Mouse (Mus musculus) forebrain, embryonic 10.5 days (tissue): ENCODE measurements around the gene Hist1h4k. TPM values are rescaled to one million over a fixed set of nuclear protein-coding genes. Genes with fewer than 3 reads are reported as not detected.
"Not testable (repeated sequence)": the region's sequence is repeated elsewhere in the genome, so short reads cannot be mapped to it uniquely, and the experiment has no call there.

Source experiments
- DNase-seq: peaks from one replicate; pipeline ENCODE4 v3.0.0-alpha.2; 2017; ENCODE audit warnings: low spot score; ENCODE audit errors: extremely low spot score
- H3K27ac ChIP-seq: fragments of 300-500 bp; sonication (generic); 2 replicates; pipeline ENCODE4 v1.5.1; 2016; ENCODE audit warnings: mild to moderate bottlenecking
- H3K27me3 ChIP-seq: fragments of 300-500 bp; sonication (generic); 2 replicates; pipeline ENCODE4 v1.6.1; 2016; ENCODE audit warnings: mild to moderate bottlenecking; ENCODE audit not compliant: poor library complexity, severe bottlenecking
- H3K36me3 ChIP-seq: fragments of 300-500 bp; sonication (generic); replicated peaks from 2 replicates; pipeline ENCODE4 v1.6.1; 2016; ENCODE audit warnings: mild to moderate bottlenecking, moderate library complexity
- H3K4me1 ChIP-seq: fragments of 300-500 bp; sonication (generic); 2 replicates; pipeline ENCODE4 v1.6.1; 2016
- H3K4me3 ChIP-seq: fragments of 300-500 bp; sonication (generic); 2 replicates; pipeline ENCODE4 v1.5.1; 2016; ENCODE audit warnings: mild to moderate bottlenecking, moderate library complexity
- H3K9me3 ChIP-seq: fragments of 300-500 bp; sonication (generic); 2 replicates; pipeline ENCODE4 v1.6.1; 2016; ENCODE audit warnings: mild to moderate bottlenecking, moderate library complexity
- WGBS: fragments of 180-500 bp; shearing (Covaris S2); methylation state at CpG from one replicate; pipeline ENCODE4 v1.1.7; 2016; 5-methylcytosine and 5-hydroxymethylcytosine counted together
- polyA plus RNA-seq: library from polyadenylated mRNA; unstranded; fragments of >200 nt; fragmentation: Nextera tagmentation; extraction: Ambion mirVana; gene quantifications from 2 replicates; pipeline ENCODE4 v1.2.1, GENCODE M21; 2016

Hist1h4k gene
- polyA plus RNA-seq, 1 experiment from 2014 or later, result 5.8 TPM

DNA sequence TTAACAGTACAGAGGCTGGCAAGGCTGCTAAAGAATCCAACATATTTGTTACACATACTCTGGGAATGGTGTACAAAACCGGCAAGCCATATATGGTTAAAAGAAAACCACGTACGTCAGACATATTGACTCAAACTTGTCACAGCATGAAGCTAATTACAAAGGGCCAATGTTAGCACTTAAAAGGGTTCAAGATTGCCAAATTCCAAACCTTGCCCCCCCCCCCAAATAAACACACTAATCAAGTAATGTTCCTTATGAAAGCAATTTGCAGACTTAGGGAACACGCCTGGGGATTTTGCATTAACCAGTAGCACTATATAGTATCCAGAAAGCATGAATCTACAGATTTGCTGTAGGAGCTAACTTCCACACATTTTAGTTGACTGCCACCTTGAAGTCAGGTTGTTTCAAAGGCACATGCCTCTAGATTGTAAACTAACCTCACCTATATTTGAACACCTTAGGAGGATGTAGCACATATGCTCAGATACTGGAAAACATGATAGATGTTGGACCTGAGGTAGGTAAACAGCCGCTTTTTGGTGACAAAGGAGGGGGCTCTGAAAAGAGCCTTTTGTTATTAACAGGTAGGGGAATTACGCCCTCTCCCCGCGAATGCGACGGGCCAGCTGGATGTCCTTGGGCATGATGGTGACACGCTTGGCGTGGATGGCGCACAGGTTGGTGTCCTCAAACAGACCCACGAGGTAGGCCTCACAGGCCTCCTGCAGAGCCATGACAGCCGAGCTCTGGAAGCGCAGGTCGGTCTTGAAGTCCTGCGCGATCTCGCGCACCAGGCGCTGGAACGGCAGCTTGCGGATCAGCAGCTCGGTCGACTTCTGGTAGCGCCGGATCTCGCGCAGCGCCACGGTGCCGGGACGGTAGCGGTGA, 32.3 kb upstream of the Hist1h4k start:
- 1% methylated on average over 19 of the region's 35 CpGs for WGBS
- peak; percentile 48 for DNase-seq
- H3K9me3 ChIP-seq, H3K36me3 ChIP-seq, H3K27me3 ChIP-seq: not testable (repeated sequence)
- Histone ChIP-seq H3K4me3 (peak overlapping the region; percentile 56), H3K4me1 (peaks cover 61% of the 10 kb centered on the region), H3K27ac (peak overlapping the region; percentile 99)

DNA sequence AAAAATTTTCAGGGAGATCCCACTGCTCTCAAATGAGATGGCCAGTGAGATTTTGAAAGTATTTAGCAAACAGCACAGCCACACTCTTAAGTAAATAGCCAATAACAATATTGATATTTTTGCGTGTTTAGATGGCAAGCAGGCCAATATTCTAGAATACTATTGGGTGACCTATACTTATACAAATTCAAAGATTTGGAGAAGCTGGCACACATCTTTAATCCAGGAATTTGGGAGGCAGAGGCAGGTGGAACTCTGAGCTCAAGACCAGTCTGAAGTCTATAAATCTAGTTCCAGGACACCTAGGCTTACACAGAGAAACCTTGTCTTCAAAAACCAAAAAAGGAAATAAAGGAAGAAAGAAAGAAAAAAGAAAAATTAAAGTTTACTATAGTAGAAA, 31.3 kb upstream of the Hist1h4k start:
- no peak for DNase-seq
- Histone ChIP-seq H3K4me1 (peaks cover 69% of the 10 kb centered on the region), H3K27me3 (no peaks in the 10 kb centered on the region), H3K27ac (peak overlapping the region; percentile 99), H3K36me3 (no peaks in the 10 kb centered on the region), H3K4me3 (peak overlapping the region; percentile 56; the same call in 1 of the 2 replicates), H3K9me3 (no peaks in the 10 kb centered on the region)
- 87% methylated on average over 1 of the region's 1 CpGs for WGBS

DNA sequence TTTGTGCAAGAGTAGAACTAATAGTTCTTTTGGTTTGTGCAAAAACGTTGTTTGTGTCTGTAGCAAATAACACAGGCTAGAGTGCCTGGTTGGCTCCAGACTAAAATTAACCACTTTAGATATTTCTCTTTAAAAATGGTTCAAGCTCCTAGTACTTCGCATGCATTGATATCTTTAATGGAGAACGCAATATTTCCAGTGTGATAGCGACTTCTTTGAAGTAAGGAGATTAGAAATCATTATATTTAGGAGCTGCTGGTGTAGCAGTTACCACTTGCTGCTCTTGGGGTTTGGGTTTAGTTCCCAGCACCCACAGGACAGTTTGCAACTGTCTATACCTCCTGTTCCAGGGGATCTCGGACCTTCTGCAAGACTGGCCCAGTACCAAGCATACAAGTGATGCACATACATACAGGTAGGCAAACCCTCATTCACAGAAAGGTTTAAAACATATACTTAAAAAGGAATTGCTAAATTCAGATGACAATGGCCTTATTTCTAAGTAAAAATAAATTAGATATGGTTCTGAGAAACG, 30.8 kb upstream of the Hist1h4k start:
- DNase-seq, result peak; percentile 19
- H3K27me3 ChIP-seq, result no peaks in the 10 kb centered on the region
- H3K27ac ChIP-seq, result peak overlapping the region; percentile 99
- H3K9me3 ChIP-seq, result no peaks in the 10 kb centered on the region
- peaks cover 65% of the 10 kb centered on the region for H3K4me1 ChIP-seq
- WGBS, result 50% methylated on average over 6 of the region's 6 CpGs
- H3K36me3 ChIP-seq, result no peaks in the 10 kb centered on the region
- H3K4me3 ChIP-seq, result peak overlapping the region; percentile 77

DNA sequence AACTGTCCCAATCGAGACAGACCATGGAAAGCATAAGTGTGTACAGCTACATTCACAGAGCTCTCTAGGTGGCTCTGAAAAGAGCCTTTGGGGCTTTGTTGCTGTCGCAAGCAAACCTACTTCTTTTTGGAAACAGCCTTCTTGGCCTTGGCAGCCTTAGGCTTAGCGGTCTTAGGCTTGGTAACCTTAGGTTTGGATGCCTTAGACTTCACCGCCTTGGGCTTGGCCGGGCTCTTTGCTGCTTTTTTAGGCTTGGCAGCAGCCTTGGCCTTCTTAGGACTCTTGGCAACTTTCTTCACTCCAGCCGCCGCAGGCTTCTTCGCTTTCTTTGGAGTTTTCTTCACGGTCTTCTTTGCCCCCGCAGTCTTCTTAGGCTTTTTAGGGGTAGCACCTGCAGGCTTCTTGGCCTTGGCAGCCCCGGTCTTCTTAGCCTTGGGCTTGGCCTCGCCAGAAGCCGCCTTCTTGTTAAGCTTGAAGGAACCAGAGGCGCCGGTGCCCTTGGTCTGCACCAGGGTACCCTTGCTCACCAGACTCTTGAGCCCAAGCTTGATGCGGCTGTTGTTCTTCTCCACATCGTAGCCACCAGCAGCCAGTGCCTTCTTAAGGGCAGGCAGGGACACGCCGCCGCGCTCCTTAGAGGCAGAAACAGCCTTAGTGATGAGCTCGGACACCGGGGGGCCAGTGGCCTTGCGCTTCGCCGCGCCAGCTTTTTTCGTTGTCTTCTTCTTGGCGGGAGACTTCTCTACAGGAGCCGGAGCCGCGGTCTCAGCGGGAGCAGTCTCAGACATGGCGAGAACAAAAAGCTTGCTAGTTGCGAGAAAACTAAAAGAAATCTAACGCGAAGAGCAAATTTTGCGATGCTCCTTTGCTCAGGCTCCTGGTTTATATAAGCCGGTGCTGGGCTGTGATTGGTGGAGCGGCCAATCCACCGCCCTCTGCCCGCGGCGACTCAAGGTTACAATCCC, 29.7 kb upstream of the Hist1h4k start, which contains the start of gene Hist1h1b:
Hist1h1b (minus strand) TSS at position 859 of the 965 bp plus-strand sequence.
- Histone ChIP-seq H3K27me3 (no peaks in the 10 kb centered on the region), H3K27ac (peak within 1 kb of the TSS; percentile 99), H3K9me3 (no peaks in the 10 kb centered on the region), H3K4me1 (peaks cover 55% of the 10 kb centered on the region), H3K36me3 (no peaks in the 10 kb centered on the region), H3K4me3 (peak within 1 kb of the TSS; percentile 77)
- under 1% methylated on average over 44 of the region's 44 CpGs for WGBS
- DNase-seq, result peak; percentile 83

DNA sequence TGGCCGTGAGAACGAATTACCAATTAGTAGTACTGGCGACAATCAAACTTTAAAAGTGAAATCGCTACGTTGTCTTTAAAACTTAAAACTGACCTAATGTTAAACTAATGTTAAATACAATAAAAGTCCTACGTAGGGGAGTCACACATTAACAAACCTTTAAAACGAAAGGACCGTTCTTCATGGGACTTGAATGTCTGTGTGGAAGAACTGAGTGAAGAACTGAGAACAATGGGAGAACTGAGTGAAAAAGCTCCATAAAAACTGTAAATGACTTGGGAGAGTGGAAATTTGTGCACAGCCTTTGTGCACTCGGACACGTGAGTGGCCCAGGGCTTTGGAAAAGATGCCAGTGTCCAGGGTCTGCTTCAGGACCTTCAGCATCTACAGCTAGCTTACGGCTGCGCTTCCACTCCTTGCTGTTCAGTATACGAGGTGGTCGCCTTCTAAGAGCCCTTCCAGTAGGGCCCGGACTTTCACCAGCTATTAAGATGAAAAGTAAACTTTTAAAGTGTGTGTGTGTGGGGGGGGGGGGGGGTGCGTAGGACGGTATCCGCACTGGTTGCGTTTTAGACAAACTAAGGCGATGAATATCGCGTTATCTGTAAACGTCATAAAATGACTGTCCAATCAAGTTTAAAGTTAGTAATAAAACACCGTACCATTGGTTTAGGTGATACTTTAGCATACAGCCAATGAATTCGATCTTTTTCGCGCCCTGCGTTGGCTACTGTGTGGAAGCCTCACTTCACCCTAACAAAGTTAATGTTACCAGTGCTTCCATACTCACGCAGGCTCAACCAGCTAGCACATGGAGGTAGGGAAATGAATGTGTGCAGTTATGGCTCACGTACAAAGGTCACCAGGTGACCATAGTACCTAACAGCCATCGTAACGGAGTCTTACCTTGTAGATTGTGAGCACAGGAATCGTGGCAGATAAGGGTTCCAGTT, 28.8 kb upstream of the Hist1h4k start:
- Histone ChIP-seq H3K9me3 (no peaks in the 10 kb centered on the region), H3K4me3 (peak overlapping the region; percentile 77), H3K27me3 (no peaks in the 10 kb centered on the region), H3K4me1 (peaks cover 47% of the 10 kb centered on the region), H3K36me3 (no peaks in the 10 kb centered on the region; the same call in 1 of the 2 replicates), H3K27ac (peak overlapping the region; percentile 99)
- WGBS, result 7% methylated on average over 33 of the region's 33 CpGs
- DNase-seq, result peak; percentile 75

DNA sequence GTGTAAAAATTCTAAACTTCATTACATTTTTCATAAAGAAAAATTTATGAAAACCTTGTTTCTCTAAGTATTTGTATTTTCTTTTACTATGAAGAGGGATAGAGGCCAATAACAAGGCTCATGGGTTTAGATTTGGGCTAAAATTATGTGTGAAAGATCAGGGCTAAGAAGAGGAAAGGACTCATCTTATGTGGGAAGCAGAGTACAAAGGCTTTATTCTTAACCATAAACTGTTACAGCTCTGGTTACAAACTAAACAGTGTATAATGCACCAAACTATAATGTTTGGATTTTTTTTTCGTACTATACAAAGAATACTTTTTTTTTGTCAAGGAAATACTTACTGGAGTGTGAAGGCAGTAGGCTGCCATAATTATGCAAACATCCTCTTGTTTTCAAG, 5.4 kb upstream of the Hist1h4k start:
- DNase-seq, result no peak
- no peaks in the 10 kb centered on the region for H3K36me3 ChIP-seq
- H3K4me3 ChIP-seq, result peak overlapping the region; percentile 64
- H3K4me1 ChIP-seq, result peaks cover 38% of the 10 kb centered on the region
- no peaks in the 10 kb centered on the region for H3K9me3 ChIP-seq
- no peaks in the 10 kb centered on the region for H3K27me3 ChIP-seq
- peak overlapping the region; percentile 89 for H3K27ac ChIP-seq
- WGBS, result 91% methylated on average over 1 of the region's 1 CpGs

DNA sequence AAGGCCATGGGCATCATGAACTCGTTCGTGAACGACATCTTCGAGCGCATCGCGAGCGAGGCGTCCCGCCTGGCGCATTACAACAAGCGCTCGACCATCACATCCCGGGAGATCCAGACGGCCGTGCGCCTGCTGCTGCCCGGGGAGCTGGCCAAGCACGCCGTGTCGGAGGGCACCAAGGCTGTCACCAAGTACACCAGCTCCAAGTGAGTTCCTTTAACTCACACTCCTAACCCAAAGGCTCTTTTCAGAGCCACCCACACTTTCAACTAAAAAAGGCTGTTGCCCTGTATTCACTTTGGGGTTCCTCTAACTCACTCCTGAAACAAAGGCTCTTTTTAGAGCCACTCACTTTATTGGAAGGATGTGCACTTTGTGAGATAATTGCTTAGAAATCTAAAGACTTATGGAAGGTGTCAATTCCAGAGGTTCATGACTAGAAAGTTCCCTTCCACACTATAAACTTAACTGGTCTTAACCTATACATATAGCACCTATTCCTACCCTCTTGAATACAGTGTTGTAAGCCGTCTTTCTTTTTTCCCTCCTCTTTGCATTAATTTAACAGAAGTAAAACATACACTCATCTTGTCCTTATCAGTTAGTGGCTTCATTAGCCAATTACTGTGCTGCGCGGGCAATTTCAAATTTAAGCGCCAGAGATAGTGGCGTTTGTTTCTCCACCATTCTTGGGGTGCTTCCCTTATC, 4.1 kb upstream of the Hist1h4k start:
- Histone ChIP-seq H3K4me3 (peak overlapping the region; percentile 64), H3K27ac (peak overlapping the region; percentile 95), H3K4me1 (peaks cover 40% of the 10 kb centered on the region)
- not testable (repeated sequence) for H3K36me3 ChIP-seq, H3K27me3 ChIP-seq, H3K9me3 ChIP-seq
- whole genome bisulfite sequencing, result under 1% methylated on average over 26 of the region's 26 CpGs
- peak; percentile 41 for DNase-seq

DNA sequence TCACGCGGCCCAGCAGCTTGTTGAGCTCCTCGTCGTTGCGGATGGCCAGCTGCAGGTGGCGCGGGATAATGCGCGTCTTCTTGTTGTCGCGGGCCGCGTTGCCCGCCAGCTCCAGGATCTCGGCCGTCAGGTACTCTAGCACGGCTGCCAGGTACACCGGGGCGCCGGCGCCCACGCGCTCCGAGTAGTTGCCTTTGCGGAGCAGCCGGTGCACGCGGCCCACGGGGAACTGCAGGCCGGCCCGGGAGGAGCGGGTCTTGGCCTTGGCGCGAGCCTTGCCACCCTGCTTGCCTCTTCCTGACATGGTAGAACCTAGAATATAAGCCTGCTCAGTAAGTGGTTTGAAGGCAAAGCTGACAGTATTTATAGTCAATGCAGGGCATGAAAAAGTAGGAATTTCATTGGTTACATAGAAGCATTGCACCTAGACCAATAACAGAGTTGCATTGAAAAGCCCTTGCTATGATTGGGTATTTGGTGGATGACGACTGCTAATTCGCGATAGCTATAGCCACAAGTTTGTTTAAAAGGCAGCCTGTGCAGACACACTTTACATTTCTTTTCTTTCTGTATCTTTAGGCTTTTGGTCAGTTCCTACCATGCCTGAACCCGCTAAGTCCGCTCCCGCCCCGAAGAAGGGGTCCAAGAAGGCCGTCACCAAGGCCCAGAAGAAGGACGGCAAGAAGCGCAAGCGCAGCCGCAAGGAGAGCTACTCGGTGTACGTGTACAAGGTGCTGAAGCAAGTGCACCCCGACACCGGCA, 3.4 kb upstream of the Hist1h4k start, which contains the start of the genes Hist1h2ak and Hist1h2bn:
Hist1h2ak (minus strand) TSS at position 304 of the 762 bp plus-strand sequence.
Hist1h2bn (plus strand) TSS at position 600 of the 762 bp plus-strand sequence.
- not testable (repeated sequence) for H3K9me3 ChIP-seq, H3K27me3 ChIP-seq, H3K36me3 ChIP-seq
- peak within 1 kb of the TSS; percentile 95 for H3K27ac ChIP-seq
- WGBS, result under 1% methylated on average over 49 of the region's 50 CpGs
- H3K4me1 ChIP-seq, result peaks cover 48% of the 10 kb centered on the region
- DNase-seq, result peak; percentile 79
- H3K4me3 ChIP-seq, result peak within 1 kb of the TSS; percentile 64

DNA sequence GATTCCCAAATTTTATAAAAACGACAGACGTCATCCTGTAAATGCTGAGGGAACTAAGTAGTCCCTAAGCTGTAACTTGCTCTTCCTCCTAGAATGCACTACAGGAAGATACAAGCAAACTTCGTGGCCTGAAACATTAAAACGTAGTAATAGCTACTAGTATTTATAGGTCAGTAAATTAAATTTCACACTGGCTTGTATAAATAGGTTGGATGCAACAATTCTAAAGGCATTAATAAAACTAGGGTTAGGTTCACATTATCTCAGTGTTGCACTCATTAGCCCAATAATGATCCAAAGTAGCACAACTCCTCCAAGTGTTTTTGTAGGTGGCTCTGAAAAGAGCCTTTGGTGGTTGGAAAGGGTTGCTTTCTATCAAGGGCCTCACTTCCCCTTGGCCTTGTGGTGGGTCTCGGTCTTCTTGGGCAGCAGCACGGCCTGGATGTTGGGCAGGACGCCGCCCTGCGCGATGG, 2.8 kb upstream of the Hist1h4k start:
- no peaks in the 10 kb centered on the region for H3K36me3 ChIP-seq
- H3K4me1 ChIP-seq, result peaks cover 54% of the 10 kb centered on the region
- H3K27me3 ChIP-seq, result no peaks in the 10 kb centered on the region
- DNase-seq, result peak; percentile 38
- H3K4me3 ChIP-seq, result peak overlapping the region; percentile 64
- 3% methylated on average over 10 of the region's 10 CpGs for WGBS
- H3K27ac ChIP-seq, result peak overlapping the region; percentile 95
- H3K9me3 ChIP-seq, result no peaks in the 10 kb centered on the region

DNA sequence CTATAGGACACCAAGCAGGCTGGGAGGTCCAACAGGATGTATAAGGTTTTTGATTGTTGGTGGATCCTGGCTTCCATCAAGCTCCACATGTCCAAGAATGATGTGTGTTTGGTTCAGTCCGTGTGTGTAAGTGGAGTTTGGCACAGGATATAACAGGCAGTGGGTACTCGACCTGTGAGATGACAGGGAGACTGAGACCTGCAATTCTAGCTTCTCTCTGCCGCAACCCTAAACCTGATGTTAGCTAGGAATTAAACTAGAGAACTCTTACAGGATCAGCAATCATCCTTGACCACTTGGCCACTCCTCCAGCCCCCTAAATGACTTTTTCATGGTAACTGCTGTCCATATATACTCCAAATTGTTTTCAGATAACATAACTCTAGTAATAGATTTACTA, 2.1 kb upstream of the Hist1h4k start:
- peak overlapping the region; percentile 64 for H3K4me3 ChIP-seq

More for the DNA sequence above, 2.1 kb upstream of the Hist1h4k start:
- H3K4me1 ChIP-seq, result peaks cover 58% of the 10 kb centered on the region
- peak; percentile 42 for DNase-seq
- peaks cover 3% of the 10 kb centered on the region; the same call in 1 of the 2 replicates for H3K36me3 ChIP-seq
- no peaks in the 10 kb centered on the region for H3K9me3 ChIP-seq
- H3K27me3 ChIP-seq, result no peaks in the 10 kb centered on the region
- 61% methylated on average over 3 of the region's 3 CpGs for WGBS
- H3K27ac ChIP-seq, result peak overlapping the region; percentile 95
